Comparison of ENCODE assay signal across 17 mouse cellular contexts in the genomic region with DNA sequence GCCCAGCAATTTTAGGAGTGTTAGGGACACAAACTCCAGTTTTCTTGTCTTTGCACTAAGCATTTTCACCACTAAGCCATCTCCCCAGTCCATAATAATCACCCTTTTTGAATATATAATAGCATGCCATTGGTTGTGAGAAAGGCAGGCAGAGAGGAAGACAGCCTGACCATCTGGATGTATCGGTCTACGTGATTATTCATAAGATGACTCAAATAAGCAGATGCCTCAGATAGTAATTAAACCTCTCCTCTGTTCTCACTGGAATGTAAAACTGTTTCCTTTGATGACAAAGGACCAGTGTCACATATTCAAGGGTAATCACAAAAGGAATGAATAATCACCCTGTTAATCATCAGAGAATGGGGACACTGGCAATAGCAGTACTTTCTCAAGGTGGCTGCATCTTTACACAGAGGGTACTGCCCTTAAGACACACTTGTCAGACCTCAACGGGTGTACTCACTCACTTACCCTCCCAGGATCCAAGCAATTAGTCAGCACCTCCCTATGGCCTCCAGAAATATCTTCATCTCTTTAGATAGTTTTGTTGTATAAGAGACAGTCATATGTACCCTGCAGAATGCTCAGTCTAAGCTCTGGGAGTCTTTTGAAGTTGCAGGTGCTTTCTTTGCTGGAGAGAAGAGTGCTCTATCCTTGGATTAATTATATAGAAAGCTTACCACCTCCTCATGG.
A peak's percentile ranks its signal among the peaks of the same experiment; 100 is the strongest.
DNase-seq lines count a peak whose midpoint lies in the region; ATAC-seq and TF ChIP-seq lines count a peak whose summit lies in the region.
"Had no signal": no experiment of that assay in that cellular context is flagged by ENCODE, and none has a peak within 500 bp of the region (broad histone marks: within the 10 kb centered on the region; RNA-seq: fewer than 3 reads in every experiment).

No protein-coding gene starts in this region.

- no peak overlapping the region for H3K9ac ChIP-seq in forebrain, embryonic 11.5 days (ENCODE audit: low read length)
- H3K9ac ChIP-seq in neural tube, embryonic 11.5 days (ENCODE audit: low read length): no peak overlapping the region
- H3K9ac ChIP-seq in hindbrain, embryonic 14.5 days: no peak overlapping the region
- H3K9ac ChIP-seq in neural tube, embryonic 14.5 days (replicated peaks; ENCODE audit: low read depth, low read length): no peak overlapping the region
- no peak overlapping the region for H3K9ac ChIP-seq in heart, embryonic 12.5 days
- H3K9ac ChIP-seq in heart, adult 2 months (ENCODE audit: low read depth, low read length): no peak overlapping the region
- H3K9ac ChIP-seq: embryonic facial prominence, embryonic 13.5 days; heart, embryonic 13.5 days; limb, embryonic 13.5 days; midbrain, embryonic 12.5 days had no signal

- H3K27ac ChIP-seq in forebrain, embryonic 11.5 days (ENCODE audit: low read depth, low read length): no peak overlapping the region
- no peak overlapping the region for H3K27ac ChIP-seq in forebrain, embryonic 10.5 days
- no peak overlapping the region for H3K27ac ChIP-seq in neural tube, embryonic 11.5 days (ENCODE audit: low read depth, low read length)
- H3K27ac ChIP-seq in hindbrain, embryonic 14.5 days: no peak overlapping the region
- no peak overlapping the region for H3K27ac ChIP-seq in neural tube, embryonic 14.5 days (ENCODE audit: low read depth, low read length)
- H3K27ac ChIP-seq in heart, embryonic 12.5 days (ENCODE audit: poor library complexity, severe bottlenecking): no peak overlapping the region
- no peak overlapping the region for H3K27ac ChIP-seq in heart, adult 2 months
- H3K27ac ChIP-seq: embryonic facial prominence, embryonic 13.5 days; gastrocnemius, adult 2 months; heart, embryonic 13.5 days; kidney, postnatal 0 days; limb, embryonic 13.5 days; midbrain, embryonic 12.5 days had no signal

- TF ChIP-seq EP300 in heart, adult 2 months (IDR thresholded peaks at IDR 0.05; ENCODE audit: insufficient read depth, low read depth, low read length): no peak

- H3K4me1 ChIP-seq in forebrain, embryonic 11.5 days (replicated peaks; ENCODE audit: control insufficient read depth, insufficient read depth, low read length): no peaks in the 10 kb centered on the region
- no peaks in the 10 kb centered on the region for H3K4me1 ChIP-seq in forebrain, embryonic 10.5 days
- no peaks in the 10 kb centered on the region for H3K4me1 ChIP-seq in neural tube, embryonic 11.5 days (ENCODE audit: control insufficient read depth, insufficient read depth, low read length)
- no peaks in the 10 kb centered on the region for H3K4me1 ChIP-seq in hindbrain, embryonic 14.5 days (replicated peaks; ENCODE audit: control insufficient read depth, insufficient read depth, low read length)
- no peaks in the 10 kb centered on the region for H3K4me1 ChIP-seq in neural tube, embryonic 14.5 days (ENCODE audit: control insufficient read depth, insufficient read depth, low read length)
- no peaks in the 10 kb centered on the region for H3K4me1 ChIP-seq in heart, embryonic 12.5 days (replicated peaks)
- no peaks in the 10 kb centered on the region for H3K4me1 ChIP-seq in heart, adult 2 months (ENCODE audit: control insufficient read depth, insufficient read depth, low read length)
- H3K4me1 ChIP-seq: embryonic facial prominence, embryonic 13.5 days; heart, embryonic 13.5 days; limb, embryonic 13.5 days; midbrain, embryonic 12.5 days had no signal

- no peaks in the 10 kb centered on the region for H3K27me3 ChIP-seq in forebrain, embryonic 11.5 days (ENCODE audit: control insufficient read depth, insufficient read depth, low read length)
- no peaks in the 10 kb centered on the region for H3K27me3 ChIP-seq in forebrain, embryonic 10.5 days (ENCODE audit: poor library complexity, severe bottlenecking)
- H3K27me3 ChIP-seq in neural tube, embryonic 11.5 days (ENCODE audit: control insufficient read depth, insufficient read depth, low read length): no peaks in the 10 kb centered on the region
- H3K27me3 ChIP-seq in hindbrain, embryonic 14.5 days (ENCODE audit: control insufficient read depth, insufficient read depth, low read length): no peaks in the 10 kb centered on the region
- H3K27me3 ChIP-seq in neural tube, embryonic 14.5 days (ENCODE audit: control insufficient read depth, insufficient read depth, low read length): no peaks in the 10 kb centered on the region
- no peaks in the 10 kb centered on the region for H3K27me3 ChIP-seq in heart, embryonic 12.5 days (replicated peaks)
- H3K27me3 ChIP-seq in heart, adult 2 months (ENCODE audit: control insufficient read depth, insufficient read depth, low read length): no peaks in the 10 kb centered on the region
- H3K27me3 ChIP-seq: embryonic facial prominence, embryonic 13.5 days; heart, embryonic 13.5 days; limb, embryonic 13.5 days; midbrain, embryonic 12.5 days had no signal

- ATAC-seq in forebrain, embryonic 11.5 days (replicated peaks; ENCODE audit: low FRiP score): 0 out of 2 replicates have a peak, but pooled peaks have one; percentile 24
- peak; percentile 51 for ATAC-seq in neural tube, embryonic 11.5 days (ENCODE audit: insufficient read depth, low FRiP score, low TSS enrichment)
- ATAC-seq in hindbrain, embryonic 14.5 days (ENCODE audit: low FRiP score): peak; percentile 37; the same call in 1 of the 2 replicates
- ATAC-seq in neural tube, embryonic 14.5 days (ENCODE audit: low read depth): peak; percentile 44; the same call in 1 of the 2 replicates
- no peak for ATAC-seq in heart, embryonic 12.5 days (ENCODE audit: insufficient number of reproducible peaks, low FRiP score)

- no peak for DNase-seq in forebrain, embryonic 11.5 days (ENCODE audit: low spot score)
- DNase-seq in forebrain, embryonic 10.5 days (ENCODE audit: extremely low spot score, low spot score): no peak
- no peak for DNase-seq in neural tube, embryonic 11.5 days (ENCODE audit: low spot score)
- DNase-seq in neural tube, embryonic 10.5 days (ENCODE audit: extremely low spot score, low spot score): no peak
- no peak for DNase-seq in hindbrain, embryonic 14.5 days (ENCODE audit: low spot score)
- no peak for DNase-seq in heart, adult 2 months
- DNase-seq: cerebellum, adult 8-10 months; gastrocnemius, adult 2 months; lung, adult 2 months; thymus, postnatal 14 days had no signal

- no peaks in the 10 kb centered on the region for H3K79me2 ChIP-seq in heart, adult 2 months (replicated peaks; ENCODE audit: control insufficient read depth, insufficient read depth, low read length)

- no peak overlapping the region for H3K4me3 ChIP-seq in forebrain, embryonic 11.5 days (ENCODE audit: low read depth, low read length)
- no peak overlapping the region for H3K4me3 ChIP-seq in forebrain, embryonic 10.5 days
- no peak overlapping the region for H3K4me3 ChIP-seq in neural tube, embryonic 11.5 days (ENCODE audit: low read depth, low read length)
- no peak overlapping the region for H3K4me3 ChIP-seq in hindbrain, embryonic 14.5 days (replicated peaks; ENCODE audit: low read length)
- no peak overlapping the region for H3K4me3 ChIP-seq in neural tube, embryonic 14.5 days (ENCODE audit: low read depth, low read length)
- no peak overlapping the region for H3K4me3 ChIP-seq in heart, embryonic 12.5 days
- H3K4me3 ChIP-seq in heart, adult 2 months: no peak overlapping the region
- H3K4me3 ChIP-seq: embryonic facial prominence, embryonic 13.5 days; gastrocnemius, adult 2 months; heart, embryonic 13.5 days; limb, embryonic 13.5 days; midbrain, embryonic 12.5 days had no signal

- no peaks in the 10 kb centered on the region for H3K9me3 ChIP-seq in forebrain, embryonic 11.5 days (ENCODE audit: control insufficient read depth, low read length)
- no peaks in the 10 kb centered on the region for H3K9me3 ChIP-seq in forebrain, embryonic 10.5 days
- no peaks in the 10 kb centered on the region for H3K9me3 ChIP-seq in neural tube, embryonic 11.5 days (ENCODE audit: control insufficient read depth, low read length)
- no peaks in the 10 kb centered on the region for H3K9me3 ChIP-seq in hindbrain, embryonic 14.5 days (ENCODE audit: control insufficient read depth, low read length)
- H3K9me3 ChIP-seq in neural tube, embryonic 14.5 days (ENCODE audit: control insufficient read depth, low read length): no peaks in the 10 kb centered on the region
- H3K9me3 ChIP-seq in heart, embryonic 12.5 days (replicated peaks): no peaks in the 10 kb centered on the region
- H3K9me3 ChIP-seq: embryonic facial prominence, embryonic 13.5 days; heart, embryonic 13.5 days; limb, embryonic 13.5 days; midbrain, embryonic 12.5 days had no signal

- intact Hi-C loops in heart, adult 2 months (cut with DNase I): no loop called here

- TF ChIP-seq POLR2A in heart, adult 2 months (IDR thresholded peaks at IDR 0.05; ENCODE audit: insufficient read depth, low read depth, low read length): no peak

- no peaks in the 10 kb centered on the region for H3K36me3 ChIP-seq in forebrain, embryonic 11.5 days (ENCODE audit: control insufficient read depth, insufficient read depth, low read length)
- no peaks in the 10 kb centered on the region for H3K36me3 ChIP-seq in forebrain, embryonic 10.5 days (replicated peaks)
- no peaks in the 10 kb centered on the region for H3K36me3 ChIP-seq in neural tube, embryonic 11.5 days (ENCODE audit: control insufficient read depth, insufficient read depth, low read length)
- H3K36me3 ChIP-seq in hindbrain, embryonic 14.5 days (replicated peaks; ENCODE audit: control insufficient read depth, insufficient read depth): no peaks in the 10 kb centered on the region
- no peaks in the 10 kb centered on the region for H3K36me3 ChIP-seq in neural tube, embryonic 14.5 days (ENCODE audit: control insufficient read depth, insufficient read depth, low read length)
- no peaks in the 10 kb centered on the region for H3K36me3 ChIP-seq in heart, embryonic 12.5 days
- no peaks in the 10 kb centered on the region for H3K36me3 ChIP-seq in heart, adult 2 months (ENCODE audit: control insufficient read depth, insufficient read depth, low read length)
- H3K36me3 ChIP-seq: embryonic facial prominence, embryonic 13.5 days; heart, embryonic 13.5 days; limb, embryonic 13.5 days; midbrain, embryonic 12.5 days had no signal

- 66% methylated on average over 3 of the region's 3 CpGs for WGBS in forebrain, embryonic 11.5 days
- 84% methylated on average over 3 of the region's 3 CpGs for WGBS in forebrain, embryonic 10.5 days
- WGBS in neural tube, embryonic 11.5 days: 52% methylated on average over 3 of the region's 3 CpGs
- 21% methylated on average over 3 of the region's 3 CpGs for WGBS in hindbrain, embryonic 14.5 days
- 16% methylated on average over 3 of the region's 3 CpGs for WGBS in neural tube, embryonic 14.5 days
- 72% methylated on average over 3 of the region's 3 CpGs for WGBS in heart, embryonic 12.5 days
- WGBS in heart, adult 2 months: 68% methylated on average over 3 of the region's 3 CpGs

- no peak overlapping the region for H3K4me2 ChIP-seq in forebrain, embryonic 11.5 days (ENCODE audit: low read depth, low read length, severe bottlenecking)
- H3K4me2 ChIP-seq in neural tube, embryonic 11.5 days (ENCODE audit: low read depth): no peak overlapping the region
- H3K4me2 ChIP-seq in hindbrain, embryonic 14.5 days (replicated peaks): no peak overlapping the region
- no peak overlapping the region for H3K4me2 ChIP-seq in neural tube, embryonic 14.5 days (ENCODE audit: low read depth, low read length)
- H3K4me2 ChIP-seq in heart, embryonic 12.5 days: no peak overlapping the region
- H3K4me2 ChIP-seq: embryonic facial prominence, embryonic 13.5 days; heart, embryonic 13.5 days; limb, embryonic 13.5 days; midbrain, embryonic 12.5 days had no signal

- no peak for TF ChIP-seq CTCF in heart, adult 2 months (IDR thresholded peaks at IDR 0.05)
